Mouse (Mus musculus): ENCODE data around the gene Sik2.

The Sik2 gene

GRCm38 (mm10) chr9:50867015-50867414 is 141.9 kb downstream of the Sik2 start:
- no peak for DNase-seq (ENCODE audit: low read depth, low spot score)

DNA sequence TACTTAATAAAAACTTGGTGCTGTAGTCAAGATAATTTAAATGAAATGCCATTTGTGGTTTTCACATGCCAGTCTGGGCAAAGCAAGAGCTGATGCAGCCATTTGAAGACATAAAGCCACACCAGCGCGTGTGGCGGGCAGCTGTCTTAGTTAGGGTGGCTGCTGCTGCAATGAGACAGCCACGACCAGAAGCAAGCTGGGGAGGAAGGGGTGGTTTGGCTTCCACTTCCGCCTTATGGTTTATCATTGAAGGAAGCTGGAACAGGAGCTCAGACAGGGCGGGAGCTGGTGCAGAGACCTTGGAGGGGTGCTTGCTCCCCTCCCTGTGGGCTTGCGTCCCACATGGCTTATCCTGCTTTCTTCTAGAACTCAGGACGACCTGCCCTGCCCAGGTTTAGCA is 143.1 kb downstream of the Sik2 start:
- no peak for DNase-seq (ENCODE audit: low read depth, low spot score)

DNA sequence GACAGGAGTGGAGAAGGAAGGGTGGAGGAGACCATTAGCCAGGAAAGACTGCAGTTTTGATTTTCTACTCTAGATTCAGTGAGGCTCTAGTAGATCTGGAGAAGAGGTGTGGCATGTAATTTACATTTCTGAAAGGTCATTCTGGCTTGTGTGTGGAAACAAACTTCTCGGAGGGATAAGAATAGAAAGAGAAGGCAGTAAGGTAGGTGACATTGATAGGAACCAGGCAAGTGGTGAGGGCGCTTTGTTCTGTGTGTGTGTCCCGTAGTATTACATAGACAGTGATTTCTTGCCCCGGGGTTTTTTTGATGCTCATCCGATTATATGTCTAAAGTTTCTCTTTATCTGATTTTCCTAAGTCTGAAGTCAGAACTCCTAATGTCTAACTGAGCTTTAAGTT is 144.0 kb downstream of the Sik2 start:
- no peak for DNase-seq (ENCODE audit: low read depth, low spot score)

- DNase-seq (ENCODE audit: low read depth, low spot score) = no peak
Observed at GRCm38 (mm10) chr9:50863824-50864223, 145.0 kb downstream of the Sik2 start.

DNA sequence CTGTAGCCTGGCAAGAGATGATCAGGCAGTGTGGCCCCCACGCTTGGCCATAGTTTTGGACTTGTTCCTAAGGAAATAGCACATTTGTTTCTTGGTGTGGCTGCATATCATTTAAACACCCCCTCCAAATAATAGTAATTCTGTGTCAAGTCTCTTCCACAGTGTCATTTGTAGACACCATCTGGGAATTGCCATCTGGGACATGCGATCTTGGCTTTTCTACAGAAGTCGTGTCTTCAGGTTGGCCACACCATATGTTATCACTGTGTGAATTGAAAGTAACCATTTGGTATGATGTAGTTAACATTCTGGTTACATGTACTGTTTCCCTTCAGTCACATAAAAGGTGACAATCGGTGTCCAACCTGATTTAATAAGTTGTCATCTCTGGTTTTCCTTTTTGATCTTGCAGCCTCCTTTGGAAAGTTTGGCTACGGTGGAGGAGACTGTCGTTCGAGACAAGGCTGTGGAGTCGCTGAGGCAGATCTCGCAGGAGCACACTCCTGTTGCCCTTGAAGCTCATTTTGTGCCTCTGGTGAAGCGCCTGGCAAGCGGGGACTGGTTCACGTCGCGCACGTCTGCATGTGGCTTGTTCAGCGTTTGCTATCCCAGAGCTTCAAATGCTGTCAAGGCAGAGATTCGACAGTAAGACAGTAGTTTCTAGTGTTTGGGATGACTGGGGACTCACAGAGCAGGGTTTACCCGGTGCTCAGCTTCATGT is 147.6 kb downstream of the Sik2 start:
- DNase-seq (ENCODE audit: low read depth, low spot score) = no peak

DNA sequence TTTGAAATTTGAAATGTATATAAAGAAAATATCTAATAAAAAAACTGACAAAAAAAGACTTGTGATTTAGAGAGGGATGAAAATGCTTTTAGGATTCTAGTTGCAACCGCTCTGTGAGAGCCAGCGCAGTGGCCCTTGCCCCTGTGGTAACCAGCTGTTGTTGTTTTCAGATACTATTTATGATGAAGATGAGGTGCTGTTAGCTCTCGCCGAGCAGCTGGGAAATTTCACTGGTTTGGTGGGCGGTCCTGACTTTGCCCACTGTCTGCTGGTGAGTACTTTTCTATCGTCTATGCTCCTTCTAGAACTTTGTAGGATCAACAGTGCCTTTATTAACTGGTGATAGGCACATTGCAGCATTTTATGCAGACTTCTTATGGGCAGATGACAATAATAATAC is 150.2 kb downstream of the Sik2 start:
- DNase-seq (ENCODE audit: low read depth, low spot score) = no peak

DNA sequence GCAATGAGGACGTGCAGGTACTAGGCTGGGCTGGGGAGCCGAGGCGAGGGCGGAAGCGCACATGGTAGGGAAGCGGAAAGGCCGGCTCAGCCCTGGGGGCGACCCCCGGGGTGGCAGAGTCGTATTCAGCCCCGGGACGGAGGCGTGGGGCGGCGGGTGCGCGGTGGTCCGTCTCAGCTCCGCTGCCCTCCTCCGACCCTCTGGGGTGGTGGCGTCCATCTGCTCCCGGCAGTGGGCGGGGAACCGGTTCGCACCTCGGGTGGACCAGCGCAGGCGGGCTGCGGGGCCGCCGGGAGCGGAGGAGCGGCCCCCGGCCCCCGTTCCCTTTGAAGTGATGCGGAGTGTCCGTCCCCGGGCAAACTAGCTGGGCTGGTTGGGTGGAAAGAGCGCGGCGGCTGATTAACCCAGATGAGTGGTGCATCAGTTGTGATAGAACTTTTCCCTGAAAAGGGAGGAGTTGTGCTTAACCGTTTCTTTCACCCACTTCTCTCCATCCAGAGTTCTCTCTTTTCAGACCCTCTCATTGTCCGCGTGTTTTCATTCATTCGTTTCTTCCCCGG is 151.7 kb downstream of the Sik2 start:
- DNase-seq (ENCODE audit: low read depth, low spot score) = peak; percentile 48

DNA sequence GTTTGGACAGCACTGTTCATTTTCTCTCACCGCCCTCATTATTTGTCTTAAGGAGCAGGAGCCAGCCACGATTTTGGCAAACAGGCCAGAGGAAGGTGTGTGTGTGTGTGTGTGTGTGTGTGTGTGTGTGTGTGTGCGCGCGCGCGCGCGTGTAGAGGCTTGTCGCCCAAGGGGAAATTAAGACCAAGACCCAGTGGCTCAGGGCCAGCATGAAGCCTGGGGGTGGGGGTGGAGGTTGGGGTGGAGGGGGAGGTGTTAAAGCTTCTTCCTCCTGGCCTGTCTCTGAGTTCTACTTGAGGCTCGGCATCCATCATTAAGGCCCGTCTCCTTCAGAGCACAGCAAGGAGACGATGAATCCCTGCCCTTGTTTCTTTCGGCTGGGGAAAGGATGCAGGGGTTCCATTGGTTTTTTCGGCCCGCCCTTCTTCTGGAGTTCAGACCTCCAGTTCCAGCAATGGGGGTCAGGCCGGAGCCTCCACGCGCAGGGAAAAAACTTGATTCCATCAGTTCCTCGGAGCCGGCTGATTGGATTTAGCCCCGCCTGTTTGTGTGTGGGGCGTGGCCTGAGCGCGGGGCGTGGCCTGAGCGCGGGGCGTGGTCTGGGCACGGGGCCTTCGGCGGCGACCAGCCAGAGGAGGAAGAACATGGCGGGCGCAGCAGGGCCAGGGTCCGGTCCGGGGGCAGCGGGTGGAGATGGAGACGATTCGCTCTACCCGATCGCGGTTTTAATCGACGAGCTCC is 152.4 kb downstream of the Sik2 start:
- DNase-seq (ENCODE audit: low read depth, low spot score) = peak; percentile 82

DNA sequence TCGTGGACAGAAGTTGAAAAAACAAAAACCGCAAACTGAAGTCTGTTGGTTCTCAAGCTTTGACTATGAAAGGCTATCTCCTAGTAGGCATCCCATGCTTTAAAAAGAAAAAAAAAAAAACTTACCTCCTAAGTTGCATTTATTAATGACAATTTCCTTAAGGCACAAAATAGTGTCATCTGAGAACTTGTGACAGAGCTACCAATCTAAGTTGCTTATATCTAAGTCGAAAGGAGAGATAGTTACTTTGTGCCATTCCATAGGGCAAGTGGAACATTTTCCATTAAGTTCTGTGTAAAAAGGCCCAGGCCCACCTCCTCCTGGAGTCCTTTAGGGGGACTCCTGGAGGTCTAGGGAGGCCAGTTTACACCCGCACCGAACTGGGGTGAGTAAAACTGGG is 153.1 kb downstream of the Sik2 start:
- DNase-seq (ENCODE audit: low read depth, low spot score) = no peak

DNA sequence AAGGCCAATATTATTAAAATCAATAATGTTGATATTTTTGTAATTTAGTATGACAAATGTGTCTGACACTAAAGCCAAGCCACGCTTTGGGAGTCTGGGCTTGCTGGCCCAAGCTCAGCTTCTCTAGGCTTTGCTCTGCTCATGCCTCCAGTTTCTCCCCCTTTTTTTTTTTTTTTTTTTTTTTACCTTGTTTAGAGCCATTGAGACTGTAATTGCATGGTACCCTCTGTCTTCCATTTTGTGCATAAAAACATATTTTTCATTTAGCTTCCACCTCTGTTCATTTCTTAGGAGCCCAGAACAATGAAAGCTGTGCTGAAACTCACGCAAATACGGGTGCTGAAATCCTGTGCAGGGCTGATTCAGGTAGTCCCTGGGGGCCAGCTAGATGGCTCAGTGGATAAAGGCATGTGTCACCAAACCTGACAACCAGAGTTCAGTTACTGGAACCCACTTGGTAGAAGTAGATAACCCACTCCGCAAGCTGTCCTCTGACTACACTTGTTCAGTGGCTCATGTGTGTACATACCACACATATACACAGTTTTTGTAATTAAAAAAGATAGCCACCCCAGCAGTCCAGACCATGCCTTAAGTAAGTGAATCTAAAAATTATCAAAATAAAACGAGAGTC is 153.6 kb downstream of the Sik2 start:
- DNase-seq (ENCODE audit: low read depth, low spot score) = peak; percentile 51

DNA sequence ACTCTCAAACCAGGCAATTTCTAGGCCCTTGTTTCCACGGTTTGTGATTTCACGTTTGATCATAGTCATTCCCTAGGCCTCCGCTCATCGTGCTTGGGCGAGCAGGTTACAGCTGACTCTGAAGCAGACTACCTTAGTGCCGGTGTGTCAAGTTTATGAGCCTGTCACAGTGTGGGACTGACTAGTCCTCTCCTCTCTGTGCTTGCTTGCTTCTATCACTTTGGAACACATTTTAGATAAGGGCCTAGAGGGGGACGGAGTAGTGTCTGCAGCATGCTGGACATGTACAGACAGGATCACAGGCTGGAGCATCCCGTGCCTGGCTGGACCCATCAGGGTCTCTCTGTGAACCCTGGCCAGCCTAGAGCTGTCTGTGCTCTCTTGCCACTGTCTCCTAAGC is 154.5 kb downstream of the Sik2 start:
- DNase-seq (ENCODE audit: low read depth, low spot score) = peak; percentile 60

DNA sequence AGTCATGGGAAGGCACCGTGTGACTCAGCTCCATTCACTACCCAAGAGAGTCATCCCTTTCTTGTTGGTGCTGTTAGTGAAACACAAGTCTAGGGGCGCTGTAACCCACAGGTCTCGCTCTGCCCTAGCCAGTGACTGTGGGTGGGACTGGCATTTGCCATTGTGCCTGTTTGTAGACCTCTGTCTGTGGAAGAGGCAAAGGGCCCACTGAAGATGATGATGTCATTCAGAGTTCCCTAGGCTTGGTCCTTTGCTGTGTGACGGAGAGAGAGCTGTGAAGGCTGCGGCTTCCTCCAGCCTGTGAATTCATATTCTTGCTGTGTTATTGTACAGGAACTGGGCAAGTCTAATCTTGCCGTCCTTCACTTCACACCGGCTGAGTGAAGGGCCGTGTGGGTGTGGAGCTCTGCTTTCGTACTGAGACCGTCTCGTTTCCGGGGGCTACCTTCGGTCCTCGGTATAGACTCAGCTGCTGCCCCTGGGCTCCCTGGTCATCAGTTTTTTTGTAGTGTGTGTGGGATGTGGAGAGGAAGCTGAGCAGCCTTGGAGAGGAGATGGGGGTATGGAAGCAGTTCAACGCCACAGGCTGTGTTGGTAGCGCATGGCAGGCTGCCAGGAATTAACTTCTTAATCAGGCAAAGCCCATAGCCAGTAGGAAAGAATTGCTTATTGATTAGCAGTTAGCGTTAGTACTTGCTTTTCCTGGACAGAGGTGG is 156.1 kb downstream of the Sik2 start:
- DNase-seq (ENCODE audit: low read depth, low spot score) = no peak

GRCm38 (mm10) chr9:50850713-50851112 is 158.2 kb downstream of the Sik2 start:
- no peak for DNase-seq (ENCODE audit: low read depth, low spot score)

GRCm38 (mm10) chr9:50850271-50850670 is 158.6 kb downstream of the Sik2 start:
- DNase-seq (ENCODE audit: low read depth, low spot score) = no peak

- DNase-seq (ENCODE audit: low read depth, low spot score) = no peak
Observed at GRCm38 (mm10) chr9:50849755-50850154, 159.1 kb downstream of the Sik2 start.

DNA sequence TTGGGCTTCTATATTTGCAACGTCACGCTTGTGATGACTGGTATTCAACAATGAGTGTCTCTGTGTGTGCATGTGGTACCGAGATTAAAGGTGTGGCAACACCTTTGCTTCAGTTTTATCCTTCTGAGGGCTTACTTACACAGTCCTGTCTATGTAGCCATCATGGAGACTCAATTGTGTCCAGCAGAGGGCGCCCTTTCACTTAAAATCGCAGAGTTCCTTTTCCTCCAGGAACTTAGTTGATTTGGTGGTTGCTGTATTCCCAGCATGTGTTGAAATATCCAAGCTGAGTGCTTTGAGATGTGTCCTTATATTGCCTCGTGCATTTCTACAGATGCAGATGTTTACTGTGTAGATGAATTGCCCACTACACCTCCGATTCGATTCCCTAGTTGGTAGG is 159.6 kb downstream of the Sik2 start:
- peak; percentile 88 for DNase-seq (ENCODE audit: low read depth, low spot score)

DNA sequence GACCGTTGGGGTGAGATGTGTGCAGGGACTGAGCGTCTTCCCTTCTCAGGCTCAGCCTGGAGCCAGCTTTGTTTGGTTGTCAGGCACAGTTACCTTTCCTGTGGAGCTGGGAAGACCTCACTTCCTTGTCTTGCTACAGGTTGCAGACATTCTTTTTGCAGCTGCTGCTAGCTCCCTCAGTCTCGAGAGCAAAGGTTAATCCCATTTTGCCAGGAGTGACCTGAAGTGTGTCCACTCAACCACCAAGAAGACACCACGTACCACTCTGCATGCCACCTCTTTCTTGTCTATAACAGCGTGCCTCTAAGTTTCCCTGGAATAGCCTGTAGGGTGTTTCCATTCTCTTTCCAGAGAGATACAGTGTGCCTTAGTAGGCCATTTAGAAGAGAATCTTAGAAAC is 160.1 kb downstream of the Sik2 start:
- no peak for DNase-seq (ENCODE audit: low read depth, low spot score)

- DNase-seq (ENCODE audit: low read depth, low spot score) = no peak
Observed at GRCm38 (mm10) chr9:50847606-50848368, 161.1 kb downstream of the Sik2 start.

- no peak for DNase-seq (ENCODE audit: low read depth, low spot score)
Observed at GRCm38 (mm10) chr9:50847133-50847532, 161.7 kb downstream of the Sik2 start.

DNA sequence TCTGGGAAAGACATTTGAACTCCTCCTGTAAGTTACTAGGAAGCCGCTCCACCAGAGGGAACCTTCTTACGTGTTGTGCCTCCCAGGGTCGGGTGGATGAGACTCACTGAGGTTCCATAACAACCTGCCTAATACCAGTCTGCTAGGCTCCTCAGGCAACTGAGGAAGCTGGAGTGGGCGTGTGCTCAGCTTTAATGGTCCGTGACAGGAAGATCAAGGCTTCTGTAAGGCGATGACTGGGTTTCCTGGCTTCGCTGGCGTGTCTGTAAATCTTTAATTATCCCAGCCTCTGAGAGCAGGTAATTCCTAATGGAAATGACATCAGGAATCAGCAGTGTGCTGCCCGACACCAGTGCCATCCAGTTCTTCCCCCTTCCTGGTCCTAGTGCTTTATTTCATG is 163.3 kb downstream of the Sik2 start:
- DNase-seq (ENCODE audit: low read depth, low spot score) = no peak

- no peak for DNase-seq (ENCODE audit: low read depth, low spot score)
Observed at GRCm38 (mm10) chr9:50845081-50845480, 163.8 kb downstream of the Sik2 start, which contains the start of gene Ppp2r1b. Ppp2r1b (plus strand) TSS chr9:50845301.
